Mouse (Mus musculus) brain, embryonic 14.5 days (tissue): ENCODE measurements around the gene Sdr39u1.

ENCODE experiments used
- CTCF ChIP-seq: fragments of 200-500 bp; IDR thresholded peaks from 2 replicates; pipeline ENCODE4 v1.5.1; 2012; ENCODE audit warnings: inconsistent platforms, mild to moderate bottlenecking, moderate library complexity, borderline replicate concordance; ENCODE audit not compliant: insufficient read depth, insufficient read length; ENCODE audit errors: extremely low read depth
- POLR2A ChIP-seq: fragments of 200-500 bp; IDR thresholded peaks from 2 replicates; pipeline ENCODE4 v1.6.1; 2012; ENCODE audit warnings: mild to moderate bottlenecking, inconsistent platforms, borderline replicate concordance; ENCODE audit not compliant: poor library complexity, insufficient read depth, insufficient read length, severe bottlenecking; ENCODE audit errors: extremely low read depth

DNA sequence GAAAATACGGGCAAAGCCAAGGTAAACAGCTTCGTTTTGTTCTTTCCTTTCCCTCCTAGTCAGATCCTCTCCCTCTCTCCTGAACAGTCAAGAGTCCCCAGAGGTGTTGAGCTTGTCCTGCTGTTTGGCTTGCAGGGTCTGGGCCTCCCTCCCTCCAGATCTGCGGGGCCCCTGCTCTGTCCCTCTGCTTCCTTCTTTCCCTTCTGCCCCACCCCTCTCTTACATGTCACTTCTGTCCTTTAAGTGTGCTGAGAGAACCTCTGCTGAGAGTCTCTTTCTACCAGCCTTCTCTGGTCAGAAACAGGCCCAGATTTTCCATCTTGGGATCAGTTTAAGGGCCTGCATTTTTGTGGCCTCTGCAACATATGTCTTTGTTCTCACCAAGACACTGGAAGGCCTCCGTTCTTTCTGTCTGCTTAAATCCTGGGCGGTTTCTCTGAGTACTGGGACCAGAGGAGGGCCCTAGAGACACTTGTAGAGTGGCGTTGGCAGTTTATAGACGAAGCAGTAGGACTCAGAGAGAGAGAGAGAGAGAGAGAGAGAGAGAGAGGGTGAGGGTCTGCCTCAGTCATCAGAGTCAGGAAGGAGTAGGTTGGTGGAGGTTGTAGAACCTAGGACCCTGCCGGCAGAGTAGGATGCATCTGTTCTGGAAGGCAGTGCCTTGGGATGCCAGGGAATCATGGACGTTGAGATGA lies 45.5 kb downstream of the Sdr39u1 start:
- TF ChIP-seq CTCF (no peak), POLR2A (no peak)
